In the genomic region with DNA sequence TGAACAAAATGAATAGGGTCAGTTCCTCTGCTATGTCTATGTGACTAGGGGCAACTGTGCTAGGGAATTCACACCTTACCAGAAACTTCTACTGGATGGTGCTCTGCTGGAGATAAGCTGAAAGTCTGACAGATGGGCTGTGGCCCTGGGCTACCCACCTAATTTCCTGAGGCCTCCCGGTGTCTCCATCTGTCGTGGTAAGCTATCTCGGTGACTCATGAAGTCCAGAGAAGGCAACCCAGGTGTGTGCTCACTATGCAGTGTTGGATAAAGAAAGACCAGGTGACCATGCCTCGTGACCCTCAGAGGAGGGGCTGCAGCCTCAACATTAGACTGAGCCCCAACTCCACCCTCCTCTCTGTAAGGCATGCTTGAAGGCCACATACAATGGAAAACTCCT, we compare ENCODE assay signal across 26 mouse cellular contexts.
DNase-seq lines count a peak whose midpoint lies in the region; TF ChIP-seq lines count a peak whose summit lies in the region.
"Had no signal": no experiment of that assay in that cellular context is flagged by ENCODE, and none has a peak within 500 bp of the region (broad histone marks: within the 10 kb centered on the region; RNA-seq: fewer than 3 reads in every experiment).

No protein-coding gene starts in this region.

- TF ChIP-seq RAD21 in CH12.LX (IDR thresholded peaks at IDR 0.05; ENCODE audit: low read depth, low read length), result no peak

- peaks cover 11 to 49% of the 10 kb centered on the region in 2 experiments for H3K4me1 ChIP-seq in CH12.LX (ENCODE audit: control insufficient read depth in 1 of 2, insufficient read depth in 2 of 2)
- H3K4me1 ChIP-seq in cerebellum, adult 2 months (ENCODE audit: control insufficient read depth, insufficient read depth, low read length), result peaks cover 78% of the 10 kb centered on the region

- H3K79me2 ChIP-seq in CH12.LX (replicated peaks; ENCODE audit: control insufficient read depth, extremely low read depth, insufficient read depth, poor library complexity, severe bottlenecking), result no peaks in the 10 kb centered on the region

- no peak overlapping the region for H3K9ac ChIP-seq in CH12.LX (ENCODE audit: insufficient read depth, low read depth)
- H3K9ac ChIP-seq: embryonic facial prominence, embryonic 13.5 days; forebrain, embryonic 15.5 days; heart, embryonic 15.5 days; hindbrain, embryonic 14.5 days; liver, embryonic 13.5 days; midbrain, embryonic 15.5 days had no signal

- TF ChIP-seq POLR2A in CH12.LX (IDR thresholded peaks at IDR 0.05; ENCODE audit: low read depth, low read length), result no peak
- peak; percentile 26; the same call in 1 of the 2 replicates for TF ChIP-seq POLR2A in cerebellum, adult 2 months (IDR thresholded peaks at IDR 0.05; ENCODE audit: borderline replicate concordance, insufficient read depth, low read length)

- no peak overlapping the region for H3K4me3 ChIP-seq in CH12.LX (replicated peaks in 1 of 3; ENCODE audit: low read depth in 2 of 3, low read length in 2 of 3, poor library complexity in 1 of 3)
- no peak overlapping the region for H3K4me3 ChIP-seq in cerebellum, adult 2 months (replicated peaks; ENCODE audit: insufficient read depth, low read depth, low read length)
- H3K4me3 ChIP-seq: embryonic facial prominence, embryonic 13.5 days; forebrain, embryonic 10.5 days; forebrain, embryonic 15.5 days; heart, embryonic 10.5 days; heart, embryonic 15.5 days; liver, embryonic 13.5 days; midbrain, embryonic 15.5 days had no signal

- H3K27ac ChIP-seq in CH12.LX (ENCODE audit: insufficient read depth, low read depth), result no peak overlapping the region
- peak overlapping the region; percentile 95 for H3K27ac ChIP-seq in cerebellum, adult 2 months (ENCODE audit: insufficient read depth, low read length)
- H3K27ac ChIP-seq: embryonic facial prominence, embryonic 13.5 days; forebrain, embryonic 15.5 days; heart, embryonic 15.5 days; hindbrain, embryonic 14.5 days; liver, embryonic 13.5 days; macrophage; midbrain, embryonic 15.5 days; stomach, postnatal 0 days had no signal

- dilution Hi-C loops in CH12.LX (cut with MboI; ENCODE audit: extremely low pct_ligation_motif_present, extremely low pct_unique_long_range_greater_than_20kb, low sequenced_read_pairs), result no loop called here

- in situ Hi-C loops in CH12.LX (cut with MboI; ENCODE audit: low pct_ligation_motif_present, low pct_unique_long_range_greater_than_20kb, low sequenced_read_pairs), result no loop called here

- DNase-seq in 416B (ENCODE audit: low read depth) (peak; percentile 51), CH12.LX (ENCODE audit: extremely low read depth) (no peak)
- DNase-seq in cerebellum, adult 2 months, result peak; percentile 87 to 94
- peak; percentile 66 to 81 for DNase-seq in cerebellum, postnatal 14 days
- no peak for DNase-seq in lung, postnatal 10 days
- no peak for DNase-seq in heart, postnatal 10 days
- no peak for DNase-seq in frontal cortex, adult 2 months (ENCODE audit: extremely low spot score in 1 of 2, low spot score in 1 of 2)
- DNase-seq: adrenal gland, adult 8-10 months; heart, postnatal 4 days; kidney, adult 11 months; kidney, postnatal 14 days; layer of hippocampus, adult 9-11 months; liver, embryonic 13.5 days; lung, adult 18-20 months; thymus, adult 18-20 months; thymus, postnatal 36 days had no signal

- WGBS in cerebellum, adult 2 months, result 10% methylated on average over 4 of the region's 4 CpGs

- no peak for TF ChIP-seq CTCF in CH12.LX (conservative IDR thresholded peaks at IDR 0.05 in 1 of 2, IDR thresholded peaks at IDR 0.05 in 1 of 2; ENCODE audit: low read depth in 2 of 2, low read length in 2 of 2)
- no peak for TF ChIP-seq CTCF in cerebellum, adult 2 months (IDR thresholded peaks at IDR 0.05; ENCODE audit: borderline replicate concordance, insufficient read depth, low read depth, low read length)

- no peak overlapping the region for H3K4me2 ChIP-seq in CH12.LX (ENCODE audit: insufficient read depth, low read depth, poor library complexity, severe bottlenecking)
- H3K4me2 ChIP-seq: embryonic facial prominence, embryonic 13.5 days; forebrain, embryonic 15.5 days; heart, embryonic 15.5 days; hindbrain, embryonic 14.5 days; liver, embryonic 13.5 days; midbrain, embryonic 15.5 days had no signal

- H3K27me3 ChIP-seq in CH12.LX (replicated peaks), result no peaks in the 10 kb centered on the region
- no peaks in the 10 kb centered on the region for H3K27me3 ChIP-seq in cerebellum, adult 2 months (ENCODE audit: control insufficient read depth, insufficient read depth, low read length)
- H3K27me3 ChIP-seq: forebrain, embryonic 15.5 days; midbrain, embryonic 15.5 days had no signal

- H3K9me3 ChIP-seq in CH12.LX (replicated peaks; ENCODE audit: low read length), result no peaks in the 10 kb centered on the region
- H3K9me3 ChIP-seq: embryonic facial prominence, embryonic 13.5 days; forebrain, embryonic 10.5 days; forebrain, embryonic 15.5 days; G1E; heart, embryonic 10.5 days; heart, embryonic 15.5 days; liver, embryonic 13.5 days; midbrain, embryonic 15.5 days had no signal

- TF ChIP-seq EP300 in CH12.LX (IDR thresholded peaks at IDR 0.05; ENCODE audit: low read length), result no peak; the same call in 1 of the 2 replicates

- H3K36me3 ChIP-seq in CH12.LX (replicated peaks in 1 of 2; ENCODE audit: control insufficient read depth in 1 of 2, insufficient read depth in 1 of 2, low read length in 1 of 2), result no peaks in the 10 kb centered on the region
- H3K36me3 ChIP-seq: embryonic facial prominence, embryonic 13.5 days; forebrain, embryonic 10.5 days; forebrain, embryonic 15.5 days; G1E; heart, embryonic 10.5 days; heart, embryonic 15.5 days; liver, embryonic 13.5 days; midbrain, embryonic 15.5 days had no signal

- intact Hi-C loops in heart, postnatal 10 days (cut with DNase I), result no loop called here

TF ChIP-seq in CH12.LX, 34 proteins besides CTCF, POLR2A, EP300 and RAD21:
- TF ChIP-seq USF1 (IDR thresholded peaks at IDR 0.05; ENCODE audit: low read depth, low read length) (peak; percentile 26), CHD1 (IDR thresholded peaks at IDR 0.05; ENCODE audit: low read depth, low read length) (no peak), CHD2 (IDR thresholded peaks at IDR 0.05; ENCODE audit: low read length) (no peak), ETS1 (conservative IDR thresholded peaks at IDR 0.05; ENCODE audit: low read depth, low read length) (peak; percentile 55; the same call in 1 of the 2 replicates), ZC3H11A (IDR thresholded peaks at IDR 0.05; ENCODE audit: low read depth, low read length) (no peak), KAT2A (IDR thresholded peaks at IDR 0.05; ENCODE audit: insufficient replicate concordance, low read length) (no peak), BHLHE40 (IDR thresholded peaks at IDR 0.05; ENCODE audit: low read depth, low read length) (0 out of 2 replicates have a peak, but pooled peaks have one; percentile 29), MYC (IDR thresholded peaks at IDR 0.05; ENCODE audit: low read depth, low read length) (no peak), TCF12 (IDR thresholded peaks at IDR 0.05; ENCODE audit: low read depth, low read length) (peak; percentile 48; the same call in 1 of the 2 replicates)

Comparison
In these comparisons a context has a peak if more than half of its experiments do, and no peak if none do; other contexts are left out.
1. DNase-seq: peak in 416B (single experiment), cerebellum, adult 2 months (2 of 2) and cerebellum, postnatal 14 days (2 of 2); none in CH12.LX (single experiment), lung, postnatal 10 days (single experiment), heart, postnatal 10 days (0 of 2) and frontal cortex, adult 2 months (0 of 2).